Mouse (Mus musculus): ENCODE data around the gene Rnf180.

DNA sequence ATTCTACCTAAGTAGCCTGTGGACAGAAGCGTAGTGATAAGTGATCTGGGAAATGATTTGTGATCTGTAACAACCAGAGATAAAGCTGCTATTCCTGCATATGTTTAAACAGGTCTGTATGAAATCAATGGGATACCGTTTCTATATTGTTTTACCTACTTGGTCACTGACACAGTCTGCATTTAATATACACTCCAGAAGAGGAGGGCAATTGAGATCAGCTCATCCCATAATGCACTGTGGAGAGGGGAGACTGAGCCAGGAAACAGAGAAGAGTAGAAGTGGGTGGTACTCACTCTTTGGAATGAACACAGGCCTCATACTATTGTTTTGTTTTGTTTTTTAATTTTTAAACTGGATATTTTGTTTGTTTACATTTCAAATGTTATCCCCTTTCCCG, 96.0 kb downstream of the Rnf180 start:
- no peak for TF ChIP-seq CTCF (IDR thresholded peaks at IDR 0.05; ENCODE audit: borderline replicate concordance, insufficient read depth, low read length)
- TF ChIP-seq POLR2A (IDR thresholded peaks at IDR 0.05; ENCODE audit: low read depth, low read length) = no peak
